Mouse (Mus musculus): Measurements from ENCODE around the gene Trpm1. TPM values are rescaled to one million over a fixed set of nuclear protein-coding genes. Genes with fewer than 3 reads are reported as not detected.

Trpm1 gene
- polyA plus RNA-seq, 1 experiment, result not detected

DNA sequence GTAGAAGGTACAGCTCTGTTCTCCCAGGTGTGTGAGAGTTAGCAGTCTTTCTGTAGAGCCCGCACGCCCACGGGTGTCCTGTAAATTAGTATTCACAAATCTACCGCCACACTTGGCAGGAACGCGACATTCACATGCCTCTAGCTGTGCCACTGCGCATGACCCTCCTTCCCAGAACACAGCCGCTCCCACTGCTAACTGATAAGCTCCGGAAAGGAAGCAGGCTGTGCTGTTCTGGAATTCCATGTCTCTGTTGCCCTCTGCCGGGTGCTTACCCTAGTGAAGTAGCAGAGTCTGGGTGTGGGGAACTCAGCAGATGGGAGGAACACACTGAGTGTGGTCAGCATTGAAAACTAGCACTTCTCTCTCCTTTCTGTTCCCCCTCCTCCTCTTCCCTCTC lies 2.1 kb downstream of the Trpm1 start:
- TF ChIP-seq POLR2A (IDR thresholded peaks at IDR 0.05; ENCODE audit: low read depth, low read length) (no peak), CTCF (IDR thresholded peaks at IDR 0.05; ENCODE audit: borderline replicate concordance, insufficient read depth, low read length) (0 out of 2 replicates have a peak, but pooled peaks have one; percentile 18)
- peaks cover 4% of the 10 kb centered on the region; the same call in 1 of the 2 replicates for H3K4me1 ChIP-seq (ENCODE audit: control insufficient read depth, insufficient read depth, low read length)
- H3K4me3 ChIP-seq (ENCODE audit: insufficient read depth, low read length), result no peak overlapping the region
- H3K27ac ChIP-seq (ENCODE audit: insufficient read depth, low read length), result 0 out of 2 replicates have a peak overlapping the region, but pooled peaks have one; percentile 13

DNA sequence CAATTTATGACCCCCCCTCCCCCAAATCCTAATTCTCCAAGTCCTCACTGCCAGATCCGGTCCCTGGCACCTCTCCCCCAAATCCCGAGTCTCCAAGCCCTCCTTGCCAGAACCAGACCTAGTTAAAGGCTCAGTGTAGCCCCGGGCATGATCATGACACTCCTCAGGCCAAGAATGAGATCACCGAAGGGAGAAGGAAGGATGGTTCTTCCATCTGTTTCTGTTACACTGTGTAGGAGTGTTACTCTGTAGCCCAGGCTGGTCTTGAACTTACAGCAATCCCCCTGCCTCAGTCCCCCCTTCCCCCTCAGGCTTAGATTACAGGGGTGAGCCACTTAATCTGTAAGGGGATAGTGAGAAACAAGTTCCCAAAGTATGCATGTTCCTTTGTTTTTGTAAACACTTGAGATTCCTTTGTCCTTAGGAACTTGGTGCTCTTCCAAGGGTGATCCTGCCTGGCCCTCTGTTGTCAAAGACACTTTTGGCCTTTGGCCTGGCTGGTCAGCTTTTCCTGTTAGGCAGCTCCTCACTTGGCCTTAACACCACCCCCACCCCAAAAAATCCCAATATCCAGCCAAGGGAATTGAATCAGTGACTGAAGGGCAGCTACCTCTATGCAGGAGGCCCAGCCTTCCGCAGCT lies 2.8 kb downstream of the Trpm1 start:
- peaks cover 4% of the 10 kb centered on the region; the same call in 1 of the 2 replicates for H3K4me1 ChIP-seq (ENCODE audit: control insufficient read depth, insufficient read depth, low read length)
- H3K4me3 ChIP-seq (ENCODE audit: insufficient read depth, low read length), result no peak overlapping the region
- no peak for TF ChIP-seq POLR2A (IDR thresholded peaks at IDR 0.05; ENCODE audit: low read depth, low read length)
- 0 out of 2 replicates have a peak overlapping the region, but pooled peaks have one; percentile 13 for H3K27ac ChIP-seq (ENCODE audit: insufficient read depth, low read length)

DNA sequence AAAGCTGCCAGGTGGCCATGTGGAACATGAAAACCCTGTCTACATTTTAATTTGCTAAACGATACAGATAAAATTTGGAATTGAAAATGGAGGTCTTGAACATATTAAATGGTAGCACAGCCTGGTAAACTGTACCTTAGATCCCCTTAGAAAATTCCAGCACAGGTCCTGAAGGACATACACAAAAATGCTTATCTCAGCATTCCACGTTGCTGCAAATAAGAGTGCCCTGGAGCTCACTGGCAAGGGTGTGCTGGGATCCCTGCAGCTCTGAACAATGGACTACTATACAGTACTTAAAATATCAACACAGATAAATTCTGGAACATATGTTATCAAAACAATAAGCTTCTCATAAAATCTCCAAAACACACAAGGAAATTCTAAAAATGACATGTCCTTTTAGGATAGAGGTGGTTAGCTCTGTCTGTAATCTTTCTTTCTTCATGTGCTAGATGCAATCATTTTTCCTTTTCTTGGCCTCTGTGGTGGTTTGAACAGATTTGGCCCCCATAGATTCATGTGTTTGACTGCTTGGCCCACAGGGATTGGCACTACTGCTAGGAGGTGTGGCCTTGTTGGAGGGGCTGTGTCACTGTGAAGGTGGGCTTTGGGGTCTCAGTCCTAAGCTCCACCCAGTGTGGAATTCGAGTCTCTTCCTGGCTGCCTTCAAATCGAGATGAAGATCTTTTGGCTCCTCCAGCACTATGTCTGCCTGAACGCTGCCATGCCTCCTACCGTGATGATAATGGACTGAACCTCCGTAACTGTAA lies 3.5 kb downstream of the Trpm1 start:
- TF ChIP-seq POLR2A (IDR thresholded peaks at IDR 0.05; ENCODE audit: low read depth, low read length) (no peak), CTCF (IDR thresholded peaks at IDR 0.05; ENCODE audit: borderline replicate concordance, insufficient read depth, low read length) (no peak)
- Histone ChIP-seq H3K4me3 (ENCODE audit: insufficient read depth, low read length) (no peak overlapping the region), H3K4me1 (ENCODE audit: control insufficient read depth, insufficient read depth, low read length) (peaks cover 4% of the 10 kb centered on the region; the same call in 1 of the 2 replicates), H3K27ac (ENCODE audit: insufficient read depth, low read length) (no peak overlapping the region)

DNA sequence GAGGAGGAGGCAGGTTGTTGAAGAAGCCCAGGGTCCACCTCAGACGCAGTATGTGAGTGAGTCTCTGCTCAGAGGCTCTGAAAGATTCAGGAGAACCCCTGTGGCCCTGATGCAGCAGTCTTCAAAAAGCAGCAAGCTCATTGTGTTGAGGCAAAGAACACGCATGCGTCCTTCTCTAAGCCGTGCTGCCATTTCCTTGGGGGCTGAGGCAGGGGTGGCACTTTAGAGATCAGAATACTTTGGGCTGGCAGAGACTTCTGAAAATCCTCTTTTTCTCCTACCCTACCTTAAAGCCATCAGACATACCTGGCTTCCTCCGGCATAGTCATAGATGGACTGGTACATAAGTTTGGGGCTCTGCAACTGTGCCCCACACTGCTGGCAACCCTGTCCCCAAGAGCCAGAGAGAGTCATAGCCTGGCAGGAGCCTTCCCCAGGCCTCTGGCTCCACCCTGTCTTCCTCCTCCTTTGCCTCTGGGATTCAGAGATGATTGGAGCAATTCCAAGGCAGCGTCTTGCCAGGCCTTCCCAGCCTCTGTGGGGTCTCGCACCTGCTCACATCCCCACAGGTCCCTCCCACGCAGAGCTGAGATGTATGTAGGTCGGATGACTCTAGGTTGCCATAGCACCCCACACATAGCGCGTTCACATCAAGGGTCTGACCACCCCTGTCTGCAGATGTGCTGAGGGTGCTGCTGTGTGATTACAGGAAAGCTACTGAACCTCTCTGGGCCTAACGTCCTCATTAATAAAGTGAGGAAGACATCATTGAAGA lies 4.8 kb downstream of the Trpm1 start:
- peaks cover 4% of the 10 kb centered on the region; the same call in 1 of the 2 replicates for H3K4me1 ChIP-seq (ENCODE audit: control insufficient read depth, insufficient read depth, low read length)
- no peak for TF ChIP-seq POLR2A (IDR thresholded peaks at IDR 0.05; ENCODE audit: low read depth, low read length)
- no peak for TF ChIP-seq CTCF (IDR thresholded peaks at IDR 0.05; ENCODE audit: borderline replicate concordance, insufficient read depth, low read length)
- no peak overlapping the region for H3K27ac ChIP-seq (ENCODE audit: insufficient read depth, low read length)
- H3K4me3 ChIP-seq (ENCODE audit: insufficient read depth, low read length), result no peak overlapping the region

DNA sequence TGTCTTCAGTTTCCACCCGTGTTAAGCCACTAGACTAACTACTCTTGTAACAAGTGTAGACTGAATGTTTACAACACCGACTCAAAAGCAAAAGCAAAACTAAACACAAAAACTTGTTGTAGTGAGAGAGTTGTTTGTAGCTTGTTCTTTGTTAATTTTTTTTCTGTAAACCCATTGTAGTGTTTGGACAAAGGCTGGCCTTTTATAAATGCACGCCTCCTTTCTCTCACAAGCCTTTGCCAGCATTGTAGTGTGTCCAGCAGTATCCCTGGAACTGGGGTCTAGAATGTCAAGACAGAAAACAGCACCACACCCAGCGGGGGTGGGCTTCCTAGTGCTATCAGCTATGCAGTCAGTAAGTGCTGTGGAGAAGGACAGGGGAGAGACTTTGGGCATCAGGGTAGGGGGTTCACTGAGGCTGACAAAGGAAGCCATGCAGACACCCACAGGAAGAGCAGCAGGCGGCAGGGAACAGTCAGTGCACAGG lies 5.5 kb downstream of the Trpm1 start:
- Histone ChIP-seq H3K4me3 (ENCODE audit: insufficient read depth, low read length) (no peak overlapping the region), H3K4me1 (ENCODE audit: control insufficient read depth, insufficient read depth, low read length) (peaks cover 4% of the 10 kb centered on the region; the same call in 1 of the 2 replicates), H3K27ac (ENCODE audit: insufficient read depth, low read length) (no peak overlapping the region)
- TF ChIP-seq POLR2A (IDR thresholded peaks at IDR 0.05; ENCODE audit: low read depth, low read length), result no peak
- no peak for TF ChIP-seq CTCF (IDR thresholded peaks at IDR 0.05; ENCODE audit: borderline replicate concordance, insufficient read depth, low read length)

DNA sequence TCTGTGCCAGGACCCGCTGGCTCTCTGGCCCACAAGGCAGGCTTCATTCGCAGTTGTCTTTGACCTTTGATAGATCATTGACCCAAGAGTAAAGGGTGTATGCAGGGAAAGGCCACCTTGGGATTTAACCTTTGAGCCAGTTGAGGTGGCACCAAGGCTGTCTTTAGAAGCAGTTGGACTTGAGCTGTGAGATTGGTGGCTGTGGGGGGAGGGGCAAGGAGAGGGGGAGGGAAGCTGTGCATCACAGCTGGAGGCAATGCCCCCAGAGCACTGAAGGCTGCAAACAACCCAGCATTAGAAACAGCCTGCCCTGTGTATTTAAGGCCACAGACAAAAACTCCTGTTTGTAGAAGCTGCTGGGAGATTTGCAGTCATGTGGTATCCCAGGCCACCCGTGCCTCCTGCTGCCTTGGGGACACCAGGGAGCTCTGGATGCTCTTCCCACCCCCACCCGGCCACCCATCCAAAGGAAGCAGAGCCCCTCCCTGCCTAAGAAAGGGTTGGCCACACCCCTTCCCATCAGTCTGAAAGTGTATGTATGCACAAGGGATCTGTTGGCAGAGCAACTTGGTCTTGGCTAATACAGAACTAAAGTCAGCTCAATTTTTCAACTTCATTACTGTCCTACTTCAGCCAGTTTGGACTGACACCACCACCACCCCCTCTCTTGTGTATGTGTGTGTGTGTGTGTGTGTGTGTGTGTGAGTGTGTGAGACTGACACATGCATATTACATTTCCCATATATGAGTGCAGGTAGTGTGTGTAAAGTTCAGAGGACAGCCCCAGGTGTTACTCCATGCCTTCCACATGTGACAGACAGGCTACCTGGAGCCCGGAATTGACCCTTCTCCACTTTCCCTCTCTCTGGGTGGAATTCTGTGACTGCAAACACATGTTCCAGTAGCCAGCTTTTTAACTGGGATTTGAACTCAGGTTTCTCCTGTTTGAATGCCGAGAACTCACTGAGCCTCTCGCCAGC lies 6.3 kb downstream of the Trpm1 start:
- H3K27ac ChIP-seq (ENCODE audit: insufficient read depth, low read length), result no peak overlapping the region
- peaks cover 4% of the 10 kb centered on the region; the same call in 1 of the 2 replicates for H3K4me1 ChIP-seq (ENCODE audit: control insufficient read depth, insufficient read depth, low read length)
- TF ChIP-seq POLR2A (IDR thresholded peaks at IDR 0.05; ENCODE audit: low read depth, low read length) (no peak), CTCF (IDR thresholded peaks at IDR 0.05; ENCODE audit: borderline replicate concordance, insufficient read depth, low read length) (no peak)
- H3K4me3 ChIP-seq (ENCODE audit: insufficient read depth, low read length), result no peak overlapping the region

DNA sequence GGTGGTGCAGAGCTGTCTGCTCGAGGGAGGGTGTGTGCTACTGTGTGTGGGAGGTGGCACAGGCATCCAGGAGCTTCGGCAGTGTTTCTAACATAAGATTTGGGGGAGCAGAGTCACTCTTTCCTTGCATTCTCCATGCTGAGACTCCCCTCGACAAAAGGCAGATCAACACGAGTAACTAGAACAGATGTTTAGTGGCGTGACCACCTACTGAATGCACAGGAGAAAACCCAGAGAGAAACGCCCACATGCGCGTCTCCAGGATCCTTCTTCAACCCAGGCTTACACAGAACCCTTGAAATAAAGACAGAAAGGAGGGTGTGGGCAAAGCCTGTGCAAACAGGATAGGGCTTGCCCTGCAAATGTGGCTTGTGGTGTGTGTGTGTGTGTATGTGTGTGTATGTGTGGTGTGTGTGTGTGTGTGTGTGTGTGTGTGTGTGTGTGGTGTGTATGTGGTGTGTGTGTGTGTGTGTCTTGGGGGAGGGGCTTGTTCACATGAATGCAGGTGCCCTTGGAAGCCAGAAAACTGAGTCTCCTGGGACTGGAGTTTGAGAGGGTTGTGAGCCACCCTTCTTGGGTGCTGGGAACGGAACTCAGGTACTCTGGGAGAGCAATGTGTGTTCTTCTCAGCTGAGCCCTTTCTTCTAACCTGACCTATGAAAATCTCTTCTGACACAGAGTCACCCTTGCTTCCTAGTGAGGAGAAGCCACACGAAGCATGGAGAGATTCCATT lies 7.3 kb downstream of the Trpm1 start:
- no peak for TF ChIP-seq POLR2A (IDR thresholded peaks at IDR 0.05; ENCODE audit: low read depth, low read length)
- no peak for TF ChIP-seq CTCF (IDR thresholded peaks at IDR 0.05; ENCODE audit: borderline replicate concordance, insufficient read depth, low read length)
- H3K4me1 ChIP-seq (ENCODE audit: control insufficient read depth, insufficient read depth, low read length), result peaks cover 4% of the 10 kb centered on the region; the same call in 1 of the 2 replicates
- H3K4me3 ChIP-seq (ENCODE audit: insufficient read depth, low read length), result no peak overlapping the region
- no peak overlapping the region for H3K27ac ChIP-seq (ENCODE audit: insufficient read depth, low read length)

DNA sequence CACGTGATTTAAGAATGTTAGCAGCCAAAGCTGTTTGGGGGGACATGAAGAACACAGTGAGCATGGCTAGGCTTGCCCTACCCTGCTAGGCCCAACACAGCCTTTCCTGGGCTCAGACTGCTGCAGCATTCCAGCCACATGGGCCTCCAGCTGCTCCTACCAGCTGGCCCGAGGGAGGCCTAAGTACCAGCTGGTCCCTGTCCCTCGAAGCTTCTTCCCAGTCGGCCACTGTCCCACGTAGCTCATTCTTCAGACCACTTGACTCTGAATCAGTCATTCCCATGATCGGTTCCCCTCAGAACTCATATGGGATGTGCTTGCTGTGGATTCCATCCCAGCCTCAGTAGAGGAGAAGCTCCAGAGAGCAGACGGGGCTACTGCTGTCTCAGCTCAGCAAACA lies 8.4 kb downstream of the Trpm1 start:
- Histone ChIP-seq H3K4me3 (ENCODE audit: insufficient read depth, low read length) (no peak overlapping the region), H3K4me1 (ENCODE audit: control insufficient read depth, insufficient read depth, low read length) (no peaks in the 10 kb centered on the region), H3K27ac (ENCODE audit: insufficient read depth, low read length) (no peak overlapping the region)
- TF ChIP-seq CTCF (IDR thresholded peaks at IDR 0.05; ENCODE audit: borderline replicate concordance, insufficient read depth, low read length) (no peak), POLR2A (IDR thresholded peaks at IDR 0.05; ENCODE audit: low read depth, low read length) (no peak)
